Mouse (Mus musculus) CH12.LX (cell line): ENCODE data around the gene Pou2f3. TPM values are rescaled to one million over a fixed set of nuclear protein-coding genes. Genes with fewer than 3 reads are reported as not detected.

Experiments
- DNase-seq: peaks from one replicate; pipeline ENCODE4 v3.0.0-alpha.2; 2013; ENCODE audit errors: extremely low read depth
- H3K27ac ChIP-seq: 2 replicates; pipeline ENCODE4 v1.5.1; 2012; ENCODE audit warnings: low read depth, mild to moderate bottlenecking, control low read depth, moderate library complexity; ENCODE audit not compliant: insufficient read depth
- H3K27me3 ChIP-seq: replicated peaks from 2 replicates; pipeline ENCODE3; 2012; ENCODE audit warnings: inconsistent platforms
- H3K36me3 ChIP-seq, 2 experiments: replicated peaks in 1 of 2; 2 replicates each; pipeline versions ENCODE3 to v1.6.1; 2012; ENCODE audit warnings: inconsistent platforms in 1 of 2, low read length in 1 of 2, mild to moderate bottlenecking in 1 of 2, mixed read lengths in 1 of 2, moderate library complexity in 1 of 2; ENCODE audit not compliant: control insufficient read depth in 1 of 2, insufficient read depth in 1 of 2
- H3K4me1 ChIP-seq, 2 experiments: 2 replicates each; pipeline ENCODE4 v1.6.1; 2012; ENCODE audit warnings: inconsistent platforms in 1 of 2, moderate library complexity in 1 of 2; ENCODE audit not compliant: insufficient read depth in 2 of 2, control insufficient read depth in 1 of 2
- H3K4me2 ChIP-seq: 2 replicates; pipeline ENCODE4 v1.6.1; 2012; ENCODE audit warnings: low read depth, mild to moderate bottlenecking, control low read depth; ENCODE audit not compliant: poor library complexity, insufficient read depth, severe bottlenecking
- H3K4me3 ChIP-seq, 3 experiments: fragments of 150-350 bp in 1 of 3; sonication (generic) in 1 of 3; replicated peaks in 1 of 3; 2 replicates each; pipeline versions ENCODE3 to v1.5.1; 2011 to 2012; ENCODE audit warnings: low read depth in 2 of 3, low read length in 2 of 3, mild to moderate bottlenecking in 2 of 3, moderate library complexity in 2 of 3, control low read depth in 1 of 3, improper control_type of control experiment in 1 of 3, inconsistent platforms in 1 of 3, mixed read lengths in 1 of 3; ENCODE audit not compliant: poor library complexity in 1 of 3
- H3K79me2 ChIP-seq: replicated peaks from 2 replicates; pipeline ENCODE4 v1.6.1; 2012; ENCODE audit warnings: mild to moderate bottlenecking, moderate library complexity; ENCODE audit not compliant: control insufficient read depth, poor library complexity, insufficient read depth, severe bottlenecking; ENCODE audit errors: extremely low read depth
- H3K9ac ChIP-seq: 2 replicates; pipeline ENCODE4 v1.6.1; 2012; ENCODE audit warnings: low read depth, mild to moderate bottlenecking, control low read depth, moderate library complexity; ENCODE audit not compliant: insufficient read depth
- H3K9me3 ChIP-seq: replicated peaks from 2 replicates; pipeline ENCODE3; 2012; ENCODE audit warnings: low read length, inconsistent platforms, mixed read lengths
- CHD2 ChIP-seq: IDR thresholded peaks from 2 replicates; pipeline ENCODE4 v1.6.1; 2011; ENCODE audit warnings: low read length, improper control_type of control experiment
- ELF1 ChIP-seq: IDR thresholded peaks from 2 replicates; pipeline ENCODE4 v1.6.1; 2014; ENCODE audit warnings: low read depth, mild to moderate bottlenecking, inconsistent platforms, low read length, improper control_type of control experiment
- ETS1 ChIP-seq: conservative IDR thresholded peaks from 2 replicates; pipeline ENCODE4 v1.6.1; 2012; ENCODE audit warnings: low read depth, mild to moderate bottlenecking, inconsistent platforms, low read length, improper control_type of control experiment, moderate library complexity
- HCFC1 ChIP-seq: IDR thresholded peaks from 2 replicates; pipeline ENCODE4 v1.6.1; 2012; ENCODE audit warnings: low read depth, mild to moderate bottlenecking, inconsistent platforms, low read length, improper control_type of control experiment
- IRF4 ChIP-seq: IDR thresholded peaks from 2 replicates; pipeline ENCODE4 v1.6.1; 2014; ENCODE audit warnings: low read depth, mild to moderate bottlenecking, inconsistent platforms, low read length, improper control_type of control experiment
- MAX ChIP-seq: IDR thresholded peaks from 2 replicates; pipeline ENCODE4 v1.6.1; 2011; ENCODE audit warnings: low read length, improper control_type of control experiment
- MAZ ChIP-seq: IDR thresholded peaks from 2 replicates; pipeline ENCODE4 v1.6.1; 2012; ENCODE audit warnings: low read depth, mild to moderate bottlenecking, inconsistent platforms, low read length, improper control_type of control experiment, moderate library complexity
- MEF2A ChIP-seq: IDR thresholded peaks from 2 replicates; pipeline ENCODE4 v1.6.1; 2014; ENCODE audit warnings: low read depth, mild to moderate bottlenecking, inconsistent platforms, low read length, improper control_type of control experiment, borderline replicate concordance
- MXI1 ChIP-seq: IDR thresholded peaks from 2 replicates; pipeline ENCODE4 v1.6.1; 2011; ENCODE audit warnings: mild to moderate bottlenecking, low read depth, low read length, improper control_type of control experiment
- NELFE ChIP-seq: IDR thresholded peaks from 2 replicates; pipeline ENCODE4 v1.6.1; 2011; ENCODE audit warnings: low read depth, low read length, improper control_type of control experiment
- NRF1 ChIP-seq: IDR thresholded peaks from 2 replicates; pipeline ENCODE4 v1.6.1; 2014; ENCODE audit warnings: low read depth, mild to moderate bottlenecking, inconsistent platforms, low read length, improper control_type of control experiment, moderate library complexity
- POLR2AphosphoS2 ChIP-seq: IDR thresholded peaks from 2 replicates; pipeline ENCODE4 v1.6.1; 2011; ENCODE audit warnings: low read depth, low read length, improper control_type of control experiment
- TBP ChIP-seq: conservative IDR thresholded peaks from 2 replicates; pipeline ENCODE4 v1.6.1; 2011; ENCODE audit warnings: low read depth, low read length, improper control_type of control experiment
- UBTF ChIP-seq: IDR thresholded peaks from 2 replicates; pipeline ENCODE4 v1.6.1; 2012; ENCODE audit warnings: low read depth, mild to moderate bottlenecking, inconsistent platforms, low read length, improper control_type of control experiment, moderate library complexity
- USF1 ChIP-seq: IDR thresholded peaks from 2 replicates; pipeline ENCODE4 v1.6.1; 2014; ENCODE audit warnings: low read depth, mild to moderate bottlenecking, inconsistent platforms, low read length, improper control_type of control experiment
- USF2 ChIP-seq: conservative IDR thresholded peaks from 2 replicates; pipeline ENCODE4 v1.6.1; 2011; ENCODE audit warnings: low read depth, low read length, improper control_type of control experiment
- ZC3H11A ChIP-seq: IDR thresholded peaks from 2 replicates; pipeline ENCODE4 v1.6.1; 2012; ENCODE audit warnings: low read depth, mild to moderate bottlenecking, inconsistent platforms, low read length, improper control_type of control experiment
- ZKSCAN1 ChIP-seq: IDR thresholded peaks from 2 replicates; pipeline ENCODE4 v1.6.1; 2012; ENCODE audit warnings: low read depth, inconsistent platforms, low read length, improper control_type of control experiment, borderline replicate concordance
- ZNF384 ChIP-seq: IDR thresholded peaks from 2 replicates; pipeline ENCODE4 v1.6.1; 2012; ENCODE audit warnings: low read depth, low read length, improper control_type of control experiment, inconsistent platforms
- dilution Hi-C: fragments of 300-500 bp; cut with MboI; formaldehyde crosslinking; loops from 2 replicates; pipeline ENCODE4 v1.14.3; 2020; ENCODE audit warnings: low sequenced_read_pairs; ENCODE audit not compliant: extremely low pct_unique_long_range_greater_than_20kb, extremely low pct_ligation_motif_present
- in situ Hi-C: fragments of 300-500 bp; cut with MboI; formaldehyde crosslinking; loops from 3 replicates; pipeline ENCODE4 v1.14.3; 2019; ENCODE audit warnings: low sequenced_read_pairs, low pct_ligation_motif_present, low pct_unique_long_range_greater_than_20kb, mixed read lengths
- polyA plus RNA-seq: library from polyadenylated mRNA; unstranded; fragments of >175 nt; gene quantifications from 2 replicates; pipeline ENCODE4 v1.2.1, GENCODE M21; 2012; ENCODE audit warnings: low read depth; ENCODE audit not compliant: insufficient read length
- total RNA-seq, 2 experiments: library from RNA; depleted of rRNA; stranded (reverse); fragments of 300-350 nt in 1 of 2; fragments of >200 nt in 1 of 2; gene quantifications; 2 replicates each; pipeline ENCODE4 v1.2.3; 2012 to 2014

The Pou2f3 gene
- total and polyA plus RNA-seq, 3 experiments: 0.21 to 0.49 TPM; not detected in 1

GRCm38 (mm10) chr9:43232286-43232685, 22.1 kb upstream of the Pou2f3 start:
- Histone ChIP-seq H3K4me1 (no peaks in the 10 kb centered on the region), H3K4me3 (no peak overlapping the region), H3K79me2 (no peaks in the 10 kb centered on the region), H3K9me3 (no peaks in the 10 kb centered on the region), H3K27ac (no peak overlapping the region), H3K9ac (no peak overlapping the region), H3K27me3 (peaks cover 17% of the 10 kb centered on the region), H3K36me3 (no peaks in the 10 kb centered on the region), H3K4me2 (no peak overlapping the region)
- dilution Hi-C loops: no loop called here
- TF ChIP-seq TBP: no peak
- no peak for TF ChIP-seq POLR2AphosphoS2
- TF ChIP-seq USF1: no peak
- no peak for TF ChIP-seq USF2
- TF ChIP-seq HCFC1: no peak
- TF ChIP-seq MAZ: no peak
- TF ChIP-seq ZKSCAN1: no peak
- no peak for TF ChIP-seq CHD2
- no peak for TF ChIP-seq ETS1
- no peak for TF ChIP-seq ELF1
- no peak for TF ChIP-seq NRF1
- TF ChIP-seq MAX: no peak
- TF ChIP-seq ZNF384: no peak
- TF ChIP-seq IRF4: no peak
- TF ChIP-seq ZC3H11A: no peak
- TF ChIP-seq MEF2A: no peak
- TF ChIP-seq NELFE: no peak
- no peak for TF ChIP-seq UBTF
- no peak for DNase-seq
- in situ Hi-C loops: no loop called here

- Histone ChIP-seq H3K9me3 (no peaks in the 10 kb centered on the region), H3K4me2 (no peak overlapping the region), H3K4me1 (no peaks in the 10 kb centered on the region), H3K27ac (no peak overlapping the region), H3K79me2 (no peaks in the 10 kb centered on the region), H3K4me3 (no peak overlapping the region), H3K36me3 (no peaks in the 10 kb centered on the region), H3K9ac (no peak overlapping the region), H3K27me3 (peaks cover 19% of the 10 kb centered on the region)
- no peak for DNase-seq
- TF ChIP-seq CHD2 (no peak), MXI1 (no peak)
- in situ Hi-C loops (no loop called here), dilution Hi-C loops (no loop called here)
Observed at GRCm38 (mm10) chr9:43231805-43232204, 21.6 kb upstream of the Pou2f3 start.
